Mouse (Mus musculus) C2C12 (cell line): ENCODE results near the gene Gale. TPM values are rescaled to one million over a fixed set of nuclear protein-coding genes. Genes with fewer than 3 reads are reported as not detected.

Source experiments
- H3K27me3 ChIP-seq: one replicate; pipeline ENCODE4 v1.6.1; 2011; ENCODE audit not compliant: control insufficient read depth, insufficient read depth, insufficient read length
- H3K36me3 ChIP-seq: one replicate; pipeline ENCODE4 v1.6.1; 2011; ENCODE audit not compliant: control insufficient read depth, insufficient read depth
- H3K4me3 ChIP-seq: one replicate; pipeline ENCODE4 v1.5.1; 2011; ENCODE audit warnings: mild to moderate bottlenecking, control low read depth; ENCODE audit not compliant: poor library complexity, insufficient read depth, severe bottlenecking
- H3K79me2 ChIP-seq: one replicate; pipeline ENCODE4 v1.6.1; 2011; ENCODE audit not compliant: control insufficient read depth, insufficient read depth
- H3K79me3 ChIP-seq: one replicate; pipeline ENCODE4 v1.6.1; 2011; ENCODE audit warnings: low read depth, control low read depth
- H3ac ChIP-seq: one replicate; pipeline ENCODE3; 2011; ENCODE audit warnings: low read depth; ENCODE audit not compliant: control insufficient read depth, insufficient read length
- CEBPB ChIP-seq: IDR thresholded peaks from one replicate; pipeline ENCODE4 v1.6.1; 2011; ENCODE audit warnings: low read depth, mild to moderate bottlenecking, control low read depth, moderate library complexity
- CTCF ChIP-seq: IDR thresholded peaks from one replicate; pipeline ENCODE4 v1.5.1; 2011; ENCODE audit not compliant: control insufficient read depth, insufficient read depth, insufficient read length
- FOSL1 ChIP-seq: IDR thresholded peaks from one replicate; pipeline ENCODE4 v1.8.0; 2011; ENCODE audit warnings: mild to moderate bottlenecking, low read length; ENCODE audit not compliant: poor library complexity, insufficient read depth, severe bottlenecking
- MAX ChIP-seq: IDR thresholded peaks from one replicate; pipeline ENCODE4 v1.6.1; 2011; ENCODE audit warnings: mild to moderate bottlenecking, control low read depth
- MYOD1 ChIP-seq: IDR thresholded peaks from one replicate; pipeline ENCODE4 v1.6.1; 2011; ENCODE audit warnings: low read depth; ENCODE audit not compliant: control insufficient read depth, insufficient read length
- MYOG ChIP-seq: IDR thresholded peaks from one replicate; pipeline ENCODE4 v1.6.1; 2011; ENCODE audit not compliant: control insufficient read depth, insufficient read length; ENCODE audit errors: extremely low read depth
- USF1 ChIP-seq: IDR thresholded peaks from one replicate; pipeline ENCODE4 v1.6.1; 2011; ENCODE audit warnings: low read depth, mild to moderate bottlenecking, control low read depth, moderate library complexity
- polyA plus RNA-seq: library from polyadenylated mRNA; unstranded; fragments of >200 nt; fragmentation: generic; extraction: Trizol; gene quantifications from one replicate; pipeline ENCODE4 v1.2.1, GENCODE M21; 2012; ENCODE audit warnings: missing spikeins

Gale gene
- polyA plus RNA-seq, 1 experiment = 50.7 TPM

- peaks cover 12% of the 10 kb centered on the region for H3K79me2 ChIP-seq
- peaks cover 43% of the 10 kb centered on the region for H3K36me3 ChIP-seq
- peaks cover 2% of the 10 kb centered on the region for H3K79me3 ChIP-seq
- no peak overlapping the region for H3ac ChIP-seq
- TF ChIP-seq MYOG (no peak), USF1 (no peak), MYOD1 (no peak), CEBPB (no peak), FOSL1 (no peak), MAX (no peak), CTCF (no peak)
- H3K4me3 ChIP-seq = no peak overlapping the region
- no peaks in the 10 kb centered on the region for H3K27me3 ChIP-seq
Measured at GRCm38 (mm10) chr4:135966283-135966682, 2.8 kb downstream of the Gale start.

DNA sequence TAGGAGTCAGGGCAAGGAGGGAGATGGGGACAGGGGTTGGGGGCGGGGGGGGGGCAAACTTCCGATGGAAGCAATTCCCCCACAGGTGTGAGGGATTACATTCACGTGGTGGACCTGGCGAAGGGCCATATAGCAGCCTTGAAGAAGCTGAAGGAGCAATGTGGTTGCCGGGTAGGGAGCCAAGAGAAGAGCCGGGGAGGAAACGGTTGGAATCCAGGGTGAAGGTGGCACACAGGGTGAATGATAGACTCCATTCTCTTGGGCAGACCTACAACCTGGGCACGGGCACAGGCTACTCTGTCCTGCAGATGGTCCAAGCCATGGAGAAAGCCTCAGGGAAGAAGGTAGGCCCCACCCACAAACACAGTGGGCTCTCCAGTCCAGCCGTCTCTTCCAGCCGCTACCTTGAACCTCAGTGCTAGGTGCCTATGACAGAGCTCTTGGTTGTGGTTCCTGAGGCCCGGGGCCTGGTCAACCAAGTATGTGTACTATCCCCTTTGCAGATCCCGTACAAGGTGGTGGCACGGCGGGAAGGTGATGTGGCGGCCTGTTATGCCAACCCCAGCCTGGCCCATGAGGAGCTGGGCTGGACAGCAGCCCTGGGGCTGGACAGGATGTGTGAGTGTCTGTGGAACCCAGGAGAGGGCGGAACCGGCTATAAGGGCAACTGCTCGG lies 3.7 kb downstream of the Gale start:
- peaks cover 11% of the 10 kb centered on the region for H3K79me3 ChIP-seq
- H3K4me3 ChIP-seq = no peak overlapping the region
- no peak for TF ChIP-seq MYOG
- no peak overlapping the region for H3ac ChIP-seq
- H3K36me3 ChIP-seq = peaks cover 43% of the 10 kb centered on the region
- no peaks in the 10 kb centered on the region for H3K27me3 ChIP-seq
- H3K79me2 ChIP-seq = peaks cover 21% of the 10 kb centered on the region

DNA sequence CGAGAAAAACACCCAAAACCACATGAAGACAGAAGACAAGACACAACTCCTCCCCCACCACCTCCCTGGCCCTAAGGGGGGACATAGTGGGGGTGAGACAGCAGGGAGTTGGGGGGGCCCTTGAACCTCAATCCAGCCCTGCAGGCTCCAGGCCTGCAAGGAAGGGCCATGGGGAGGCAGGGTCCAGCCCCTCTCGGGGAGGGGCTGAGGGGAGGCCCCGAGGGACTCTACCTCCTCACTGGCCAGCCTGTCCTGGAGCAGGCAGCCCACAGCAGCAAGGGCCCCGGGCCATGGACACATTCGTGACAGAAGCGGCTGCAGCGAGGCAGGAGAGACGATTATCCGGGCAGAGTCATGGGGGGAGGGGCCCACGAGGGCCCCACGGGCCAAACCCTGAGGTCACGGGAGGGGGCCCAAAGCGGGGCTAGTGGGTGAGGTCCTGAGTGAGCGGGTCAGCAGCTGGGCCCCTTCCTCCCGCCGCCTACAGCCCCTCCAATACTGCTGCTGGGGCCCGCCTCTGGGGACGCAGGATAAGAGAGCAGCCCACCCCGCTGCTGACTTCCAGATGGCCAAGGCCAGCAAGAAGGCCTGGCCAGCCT lies 4.8 kb downstream of the Gale start:
- Histone ChIP-seq H3K79me3 (peaks cover 11% of the 10 kb centered on the region), H3ac (no peak overlapping the region), H3K79me2 (peaks cover 23% of the 10 kb centered on the region), H3K4me3 (no peak overlapping the region), H3K36me3 (peaks cover 43% of the 10 kb centered on the region), H3K27me3 (no peaks in the 10 kb centered on the region)
- TF ChIP-seq MAX = no peak
- TF ChIP-seq CTCF = no peak
- TF ChIP-seq FOSL1 = no peak
- no peak for TF ChIP-seq MYOG
- no peak for TF ChIP-seq MYOD1
- TF ChIP-seq USF1 = no peak
- TF ChIP-seq CEBPB = no peak

DNA sequence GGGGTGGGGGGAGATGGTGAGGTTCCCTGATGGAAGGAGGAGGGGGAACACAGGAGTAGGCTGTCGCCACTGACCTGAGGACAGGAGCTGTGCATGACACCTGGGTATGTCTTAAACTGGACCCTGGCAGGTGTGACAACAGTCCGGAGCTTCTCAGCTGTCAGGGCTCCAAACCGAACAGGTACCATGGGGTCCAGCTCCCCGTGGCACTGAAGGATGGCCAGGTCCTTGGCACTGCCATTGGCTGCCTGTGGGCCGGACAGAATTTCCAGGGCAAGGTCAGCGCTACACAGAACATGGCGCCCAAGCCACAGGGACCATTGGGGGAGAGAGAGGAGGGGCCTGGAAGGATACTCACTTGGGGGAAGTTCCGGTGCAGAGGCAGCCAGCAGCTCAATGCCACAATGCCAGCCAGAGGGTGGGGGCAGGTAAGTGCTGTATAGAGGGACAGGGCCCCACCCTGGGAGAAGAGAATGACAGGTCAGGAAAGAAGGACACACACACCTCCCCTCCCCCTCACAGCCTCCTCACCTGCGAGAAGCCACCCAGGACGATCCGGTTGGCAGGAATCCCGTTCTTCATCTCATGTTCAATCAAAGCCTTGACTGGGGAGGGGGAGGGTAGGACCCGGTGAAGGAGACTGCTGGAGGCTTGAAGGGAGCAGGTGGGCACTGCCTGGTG lies 5.7 kb downstream of the Gale start:
- H3ac ChIP-seq = no peak overlapping the region
- TF ChIP-seq USF1 (no peak), CTCF (no peak), MYOD1 (no peak), MAX (no peak), CEBPB (no peak), FOSL1 (no peak), MYOG (no peak)
- peaks cover 11% of the 10 kb centered on the region for H3K79me3 ChIP-seq
- H3K36me3 ChIP-seq = peaks cover 50% of the 10 kb centered on the region
- H3K79me2 ChIP-seq = peaks cover 23% of the 10 kb centered on the region
- H3K27me3 ChIP-seq = no peaks in the 10 kb centered on the region
- H3K4me3 ChIP-seq = no peak overlapping the region

DNA sequence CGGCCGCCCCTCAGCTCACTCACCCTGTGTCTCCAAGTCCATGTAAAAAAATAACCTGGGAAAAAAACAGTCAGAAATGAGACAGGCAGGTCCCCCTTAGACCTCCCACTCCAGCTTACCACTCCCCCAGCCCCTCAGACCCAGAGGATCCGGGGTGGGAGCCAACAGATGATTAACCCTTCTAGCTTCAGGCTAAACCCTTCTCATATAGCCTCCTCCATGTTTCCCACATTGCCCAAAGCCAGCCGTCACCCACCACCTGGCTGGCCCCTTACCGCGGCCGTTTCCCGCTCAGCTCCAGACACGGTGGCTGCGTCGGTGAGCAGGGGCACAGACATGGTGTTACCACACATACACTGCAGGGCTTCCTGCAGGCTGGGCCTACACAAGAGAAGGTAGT lies 7.1 kb downstream of the Gale start:
- no peaks in the 10 kb centered on the region for H3K27me3 ChIP-seq
- no peak overlapping the region for H3K4me3 ChIP-seq
- H3K79me2 ChIP-seq = peaks cover 23% of the 10 kb centered on the region
- peaks cover 64% of the 10 kb centered on the region for H3K36me3 ChIP-seq
- no peak overlapping the region for H3ac ChIP-seq
- H3K79me3 ChIP-seq = peaks cover 11% of the 10 kb centered on the region
- TF ChIP-seq MAX (no peak), USF1 (no peak), CEBPB (no peak), MYOG (no peak), MYOD1 (no peak), CTCF (no peak), FOSL1 (no peak)
